Mouse (Mus musculus) testis, adult 2 months (tissue): Measurements from ENCODE around the gene Gm47289. TPM values are rescaled to one million over a fixed set of nuclear protein-coding genes. Genes with fewer than 3 reads are reported as not detected.

Experiments used
- H3K27ac ChIP-seq: fragments of 200-500 bp; 2 replicates; pipeline ENCODE4 v1.5.1; 2012; ENCODE audit warnings: low read depth, low read length; ENCODE audit not compliant: control insufficient read depth, insufficient read depth
- H3K27me3 ChIP-seq: fragments of 200-500 bp; 2 replicates; pipeline ENCODE4 v1.6.1; 2012; ENCODE audit warnings: mild to moderate bottlenecking, low read length, moderate library complexity; ENCODE audit not compliant: control insufficient read depth, insufficient read depth
- H3K36me3 ChIP-seq: fragments of 200-500 bp; 2 replicates; pipeline ENCODE4 v1.6.1; 2012; ENCODE audit warnings: mild to moderate bottlenecking, low read length; ENCODE audit not compliant: control insufficient read depth, insufficient read depth
- H3K4me1 ChIP-seq: fragments of 200-500 bp; 2 replicates; pipeline ENCODE4 v1.6.1; 2012; ENCODE audit warnings: low read length; ENCODE audit not compliant: control insufficient read depth, insufficient read depth
- H3K4me3 ChIP-seq: fragments of 200-500 bp; 2 replicates; pipeline ENCODE4 v1.5.1; 2012; ENCODE audit warnings: low read depth, mild to moderate bottlenecking, low read length, moderate library complexity, mixed read lengths; ENCODE audit not compliant: control insufficient read depth
- CTCF ChIP-seq: fragments of 200-500 bp; IDR thresholded peaks from 2 replicates; pipeline ENCODE4 v1.5.1; 2012; ENCODE audit warnings: low read depth, mild to moderate bottlenecking, inconsistent platforms, low read length, moderate library complexity; ENCODE audit not compliant: control insufficient read depth, insufficient read depth, insufficient replicate concordance
- POLR2A ChIP-seq: fragments of 200-500 bp; IDR thresholded peaks from 2 replicates; pipeline ENCODE4 v1.6.1; 2012; ENCODE audit warnings: low read depth, mild to moderate bottlenecking, inconsistent platforms, low read length, moderate library complexity; ENCODE audit not compliant: control insufficient read depth
- polyA plus RNA-seq: library from polyadenylated mRNA; depleted of rRNA; stranded (reverse); fragments of >200 nt; gene quantifications from 2 replicates; pipeline ENCODE4 v1.2.3, GENCODE M21; 2012; rRNA removed

Gm47289 gene
- polyA plus RNA-seq, 1 experiment = not detected

DNA sequence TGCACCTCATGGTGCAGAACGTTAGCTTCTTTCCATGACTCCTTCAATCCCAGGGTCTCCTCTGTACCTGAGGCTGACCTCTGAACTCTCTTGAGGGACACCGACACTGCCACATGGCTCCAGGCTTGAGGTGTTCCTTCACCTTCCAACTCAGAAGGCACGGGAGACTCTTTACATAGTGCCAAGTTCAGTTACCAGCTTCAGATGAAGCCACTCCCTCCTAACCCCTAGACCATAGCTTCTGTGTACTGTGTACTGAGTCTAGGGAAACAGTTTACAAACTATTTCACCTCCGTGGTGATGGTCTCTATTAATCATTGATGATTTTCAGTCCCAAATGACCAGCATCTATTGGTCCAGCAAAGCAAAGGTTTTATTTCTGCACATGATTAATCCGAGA lies 42.7 kb downstream of the Gm47289 start:
- H3K27me3 ChIP-seq = no peaks in the 10 kb centered on the region
- no peak overlapping the region for H3K4me3 ChIP-seq
- H3K36me3 ChIP-seq = no peaks in the 10 kb centered on the region
- TF ChIP-seq POLR2A (no peak), CTCF (no peak)
- no peaks in the 10 kb centered on the region for H3K4me1 ChIP-seq
- H3K27ac ChIP-seq = no peak overlapping the region

GRCm38 (mm10) chr9:119203617-119204016 lies 44.7 kb downstream of the Gm47289 start:
- Histone ChIP-seq H3K27ac (no peak overlapping the region), H3K4me1 (no peaks in the 10 kb centered on the region), H3K36me3 (no peaks in the 10 kb centered on the region), H3K27me3 (no peaks in the 10 kb centered on the region), H3K4me3 (no peak overlapping the region)
- TF ChIP-seq CTCF = no peak
- TF ChIP-seq POLR2A = no peak

DNA sequence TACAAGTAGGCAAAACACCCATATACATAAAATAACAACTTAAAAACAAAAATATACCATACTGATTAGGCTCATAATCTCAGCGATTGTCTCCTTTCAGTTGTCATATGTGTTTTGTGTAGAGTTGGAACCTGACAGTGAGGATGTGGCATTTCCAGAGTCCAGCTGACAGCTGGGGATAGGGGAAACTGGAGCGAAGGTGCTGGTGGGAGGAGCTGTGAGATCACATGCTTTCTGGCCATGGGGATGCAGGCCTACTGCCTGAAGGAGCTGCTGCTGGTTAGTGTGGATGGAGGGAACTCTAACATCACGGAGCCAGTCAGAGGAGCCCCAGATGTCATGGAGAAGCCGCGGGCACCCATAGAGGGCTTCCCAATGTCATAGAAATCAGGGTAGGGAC lies 46.8 kb downstream of the Gm47289 start:
- Histone ChIP-seq H3K27ac (no peak overlapping the region), H3K4me1 (no peaks in the 10 kb centered on the region), H3K4me3 (no peak overlapping the region), H3K36me3 (no peaks in the 10 kb centered on the region), H3K27me3 (no peaks in the 10 kb centered on the region)
- TF ChIP-seq POLR2A = no peak

GRCm38 (mm10) chr9:119206666-119207065 lies 47.7 kb downstream of the Gm47289 start:
- H3K4me3 ChIP-seq = no peak overlapping the region
- H3K27me3 ChIP-seq = no peaks in the 10 kb centered on the region
- H3K27ac ChIP-seq = no peak overlapping the region
- H3K36me3 ChIP-seq = no peaks in the 10 kb centered on the region
- TF ChIP-seq CTCF = no peak
- TF ChIP-seq POLR2A = no peak
- no peaks in the 10 kb centered on the region for H3K4me1 ChIP-seq

DNA sequence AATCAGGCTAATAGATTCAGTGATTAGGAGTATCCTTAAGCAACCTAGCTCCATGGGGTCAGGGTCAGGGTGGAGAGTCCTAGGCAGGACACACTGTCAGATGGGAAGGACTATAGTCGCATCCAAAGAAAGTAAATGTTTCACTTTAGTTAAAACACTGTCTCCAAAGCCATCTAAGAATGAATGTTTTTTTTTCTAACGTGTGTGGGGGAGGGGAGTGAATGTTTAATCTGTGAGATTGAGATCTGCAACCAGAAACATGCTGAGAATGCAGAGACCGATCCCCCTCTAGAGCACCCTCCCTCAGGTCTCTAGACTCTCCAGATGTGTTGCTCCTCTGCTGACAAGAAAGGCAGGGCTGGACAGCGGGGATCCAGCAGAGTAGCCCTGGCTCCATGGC lies 48.2 kb downstream of the Gm47289 start:
- Histone ChIP-seq H3K36me3 (no peaks in the 10 kb centered on the region), H3K27me3 (no peaks in the 10 kb centered on the region), H3K4me1 (no peaks in the 10 kb centered on the region), H3K4me3 (no peak overlapping the region), H3K27ac (no peak overlapping the region)
- TF ChIP-seq POLR2A (no peak), CTCF (no peak)

- Histone ChIP-seq H3K27me3 (no peaks in the 10 kb centered on the region), H3K27ac (no peak within 1 kb of the TSS), H3K36me3 (no peaks in the 10 kb centered on the region), H3K4me1 (no peaks in the 10 kb centered on the region), H3K4me3 (no peak within 1 kb of the TSS)
- no peak for TF ChIP-seq CTCF
Observed at GRCm38 (mm10) chr9:119208998-119209397, 50.0 kb downstream of the Gm47289 start, which contains the start of gene Slc22a13. TSS of gene Slc22a13 (minus strand) at chr9:119209098.

Other genes with a start within 250 kb of the Gm47289 start
- gene Ctdspl, start 232.7 kb upstream of the Gm47289 start, polyA plus RNA-seq = 7.8 and 8.1 TPM in 2 replicates
- 8.7 and 11.4 TPM in 2 replicates for gene Vill, start 106.4 kb upstream of the Gm47289 start, polyA plus RNA-seq
- gene Plcd1, start 65.7 kb upstream of the Gm47289 start, polyA plus RNA-seq = 13.4 and 13.9 TPM in 2 replicates
- 24.9 and 26.2 TPM in 2 replicates for gene Dlec1, start 56.7 kb upstream of the Gm47289 start, polyA plus RNA-seq
- 1.0 TPM in 2 replicates for gene Acaa1b, start 2.1 kb upstream of the Gm47289 start, polyA plus RNA-seq
- 0.07 TPM in 1 of 2 replicates, not detected in the other for gene Slc22a13, start 49.9 kb downstream of the Gm47289 start, polyA plus RNA-seq
- 6.6 and 6.9 TPM in 2 replicates for gene Oxsr1, start 163.3 kb downstream of the Gm47289 start, polyA plus RNA-seq
- 13.7 and 15.6 TPM in 2 replicates for gene Acaa1a, start 180.5 kb downstream of the Gm47289 start, polyA plus RNA-seq
- gene Myd88, start 182.2 kb downstream of the Gm47289 start, polyA plus RNA-seq = 13.0 and 14.8 TPM in 2 replicates
- 6.5 and 6.9 TPM in 2 replicates for gene Xylb, start 198.2 kb downstream of the Gm47289 start, polyA plus RNA-seq
- gene Slc22a14, start 206.4 kb downstream of the Gm47289 start, polyA plus RNA-seq = 342 and 379 TPM in 2 replicates
- 2.3 and 2.5 TPM in 2 replicates for gene Acvr2b, start 243.0 kb downstream of the Gm47289 start, polyA plus RNA-seq